Mouse (Mus musculus): Measurements from ENCODE around the gene Kbtbd3.

The Kbtbd3 gene

DNA sequence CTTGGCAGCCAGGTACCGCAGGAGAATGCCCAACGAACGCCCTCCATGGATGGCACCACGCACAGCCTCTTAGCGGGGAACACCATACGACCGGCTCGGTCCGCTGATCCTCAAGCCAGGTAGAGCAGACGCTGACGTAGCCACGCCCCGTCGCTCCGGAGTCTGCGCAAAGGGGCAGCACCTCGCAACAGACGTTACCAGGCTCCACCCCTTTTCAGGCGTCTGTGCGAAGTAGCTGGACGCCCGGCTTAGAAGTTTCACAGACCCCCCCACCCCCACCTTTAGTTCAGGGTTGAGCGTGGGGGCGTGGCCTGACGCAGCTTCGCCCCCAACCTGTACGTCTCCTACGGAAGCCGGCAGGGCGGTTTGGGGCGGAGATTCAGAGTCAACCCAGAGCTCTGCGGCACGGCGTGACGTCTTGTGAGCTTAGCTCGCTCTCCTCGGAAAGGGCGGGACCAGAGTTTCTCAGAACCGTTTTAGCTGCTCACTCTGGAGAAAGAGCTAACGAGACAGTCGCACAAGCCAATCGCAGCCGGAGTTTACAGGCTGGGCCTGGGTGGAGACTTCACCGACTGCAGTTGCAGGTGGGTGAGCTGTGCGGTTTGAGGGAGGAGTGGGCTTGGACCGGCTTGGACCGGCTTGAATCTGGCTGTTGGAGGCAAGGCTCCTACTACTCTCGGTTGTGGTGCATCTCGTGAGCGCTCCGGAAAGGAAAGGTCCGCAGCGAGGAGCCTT, at the start of gene Kbtbd3, which contains the start of gene Aasdhppt:
Kbtbd3 (plus strand) TSS at position 483 of the 735 bp plus-strand sequence.
Aasdhppt (minus strand) TSS at position 121 of the 735 bp plus-strand sequence.
- peak; percentile 98 for DNase-seq (ENCODE audit: low read depth, low spot score)

DNA sequence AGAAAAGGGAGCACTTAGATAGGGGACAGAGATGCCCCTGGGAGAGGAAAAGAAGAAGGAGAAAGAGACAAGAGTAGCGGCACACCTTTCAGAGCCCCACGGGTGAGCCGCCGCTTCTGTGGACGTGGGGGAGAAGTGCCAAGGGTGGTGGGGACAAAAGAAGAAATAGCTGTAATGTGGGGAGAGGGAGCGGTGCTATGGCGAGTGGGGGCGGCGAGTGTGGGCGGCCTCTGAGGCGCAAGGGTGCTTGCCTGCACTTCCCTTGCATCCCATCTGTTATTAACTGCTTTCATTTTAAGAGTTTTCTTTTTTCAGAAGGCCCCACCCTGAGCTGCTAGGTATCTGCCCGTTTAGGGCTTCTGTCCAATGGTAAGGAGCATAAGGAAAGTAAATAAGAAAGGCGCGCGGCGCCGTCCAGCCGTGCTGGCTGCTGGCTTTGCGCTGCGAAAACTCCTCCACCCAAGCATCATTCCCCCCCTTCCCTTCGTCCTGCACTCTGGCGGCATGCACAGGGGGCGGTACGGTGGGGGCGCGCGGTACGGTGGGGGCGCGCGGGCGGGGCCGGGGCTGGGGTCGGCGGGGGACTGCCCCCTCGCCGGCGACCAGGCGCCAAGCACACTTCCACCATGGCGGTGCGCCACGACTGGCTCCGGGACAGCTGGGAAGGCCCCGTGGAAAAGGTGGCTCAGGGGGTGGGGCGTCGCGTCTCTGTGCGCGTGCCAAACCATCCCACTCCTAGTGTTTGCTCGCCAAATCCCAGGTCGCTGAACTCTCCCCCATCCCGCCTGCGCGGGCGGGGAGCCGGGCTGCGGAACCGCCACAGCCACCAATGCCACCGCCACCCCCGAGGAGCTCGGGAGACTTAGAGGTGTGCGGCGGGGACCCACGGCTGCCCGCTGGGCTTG, 49.5 kb upstream of the Kbtbd3 start:
- DNase-seq (ENCODE audit: low read depth, low spot score): no peak

DNA sequence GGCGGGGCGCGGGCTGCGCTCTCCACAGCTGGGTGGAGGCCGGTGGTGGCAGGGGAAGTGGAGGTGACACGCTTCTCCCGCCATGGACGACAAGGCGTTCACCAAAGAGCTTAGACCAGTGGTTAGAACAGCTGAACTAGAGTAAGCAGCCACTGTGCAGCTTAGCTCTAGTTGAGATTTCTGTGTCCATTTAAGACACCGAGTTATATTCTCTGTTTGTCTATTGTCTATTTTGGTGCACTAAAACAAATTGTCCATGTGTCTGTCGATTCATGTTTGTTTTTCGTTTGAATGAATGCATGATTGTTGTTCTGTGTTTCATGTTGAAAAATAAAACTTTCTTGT, 48.9 kb upstream of the Kbtbd3 start:
- no peak for DNase-seq (ENCODE audit: low read depth, low spot score)

DNA sequence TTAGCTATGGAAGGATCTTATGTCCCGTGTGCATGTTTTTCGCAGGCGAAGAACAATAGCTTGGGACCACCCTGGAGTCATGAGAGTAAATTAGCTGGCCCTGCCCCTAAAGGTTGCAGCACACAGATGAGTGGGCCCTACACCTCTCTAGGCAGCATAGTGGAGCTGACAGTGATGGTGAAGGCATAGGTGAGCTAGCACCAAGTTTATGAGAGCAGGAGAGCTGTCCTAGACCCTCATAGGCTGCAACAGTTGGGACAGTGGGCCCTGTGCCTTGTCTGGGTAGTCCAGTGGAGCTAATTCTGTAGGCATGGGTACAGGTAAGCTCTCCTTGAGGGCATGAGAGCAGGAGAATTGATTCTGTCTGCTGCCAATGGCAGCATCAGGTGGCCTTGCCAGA, 42.8 kb upstream of the Kbtbd3 start:
- no peak for DNase-seq (ENCODE audit: low read depth, low spot score)

DNA sequence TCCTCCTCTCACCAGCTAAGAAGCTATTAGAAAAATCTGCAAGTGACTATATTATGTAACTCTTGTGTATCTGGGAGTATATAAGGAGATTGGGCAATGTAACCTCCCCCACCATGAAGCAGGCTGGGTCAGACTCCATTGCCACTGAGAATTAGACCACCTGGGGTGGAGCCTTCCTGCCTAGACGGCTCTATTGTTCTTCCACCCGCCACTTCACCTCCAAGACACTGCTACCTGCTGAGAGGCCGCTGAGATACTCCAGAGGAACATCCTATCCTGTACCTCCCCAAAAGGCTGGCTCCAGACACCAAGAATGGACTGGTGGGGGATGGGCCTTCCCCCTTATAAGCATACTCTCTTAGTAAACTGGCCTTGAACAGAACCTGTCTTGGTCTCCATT, 25.8 kb upstream of the Kbtbd3 start:
- peak; percentile 61 for DNase-seq (ENCODE audit: low read depth, low spot score)

DNA sequence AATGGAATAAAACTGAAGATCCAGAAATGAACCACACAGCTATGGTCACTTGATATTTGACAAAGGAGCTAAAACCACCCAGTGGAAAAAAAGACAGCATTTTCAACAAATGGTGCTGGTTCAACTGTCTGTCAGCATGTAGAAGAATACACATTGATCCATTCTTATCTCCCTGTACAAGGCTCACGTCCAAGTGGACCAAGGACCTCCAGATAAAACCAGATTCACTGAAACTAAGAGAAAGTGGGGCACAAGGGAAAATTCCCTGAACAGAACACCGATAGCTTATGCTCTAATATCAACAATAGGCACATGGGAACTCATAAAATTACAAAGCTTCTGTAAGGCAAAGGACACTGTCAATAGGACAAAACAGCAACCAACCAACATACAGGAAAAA, 9.2 kb upstream of the Kbtbd3 start:
- DNase-seq (ENCODE audit: low read depth, low spot score): no peak

GRCm38 (mm10) chr9:4304867-4305266, 4.8 kb upstream of the Kbtbd3 start:
- DNase-seq (ENCODE audit: low read depth, low spot score): no peak

DNA sequence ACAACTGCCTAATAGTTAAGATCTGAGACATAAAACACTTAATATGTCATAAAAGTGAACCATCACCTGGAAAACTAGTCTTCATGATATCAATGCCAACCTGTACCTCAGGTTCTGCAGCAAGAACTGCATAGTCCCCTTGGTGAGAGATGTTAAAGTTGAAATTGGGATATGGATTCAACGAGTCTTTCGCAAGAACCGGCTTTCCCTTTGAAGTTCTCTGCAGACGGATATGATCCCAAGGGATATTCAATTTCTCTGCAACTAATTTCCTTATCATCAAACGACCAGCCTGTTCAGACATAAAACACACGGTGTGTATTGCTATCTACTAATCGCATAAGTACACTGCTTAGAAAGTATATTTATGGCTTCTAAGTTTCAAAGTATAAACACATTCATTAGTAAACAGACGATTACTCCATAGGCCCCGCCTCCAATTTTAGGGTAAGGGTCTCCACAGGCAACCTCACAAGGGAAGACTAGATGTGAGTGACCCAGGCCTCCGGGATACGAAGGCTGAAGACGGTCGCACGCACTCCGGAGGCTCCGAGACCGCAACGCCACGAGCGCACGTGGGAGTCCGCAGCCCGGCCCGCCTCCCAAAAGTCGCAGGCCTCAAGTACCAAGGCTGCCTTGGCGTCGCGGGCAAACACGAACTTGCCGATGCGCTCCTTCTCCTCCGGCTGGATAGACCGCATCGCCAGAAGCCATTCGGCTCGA, 844 bp upstream of the Kbtbd3 start:
- DNase-seq (ENCODE audit: low read depth, low spot score): no peak

DNA sequence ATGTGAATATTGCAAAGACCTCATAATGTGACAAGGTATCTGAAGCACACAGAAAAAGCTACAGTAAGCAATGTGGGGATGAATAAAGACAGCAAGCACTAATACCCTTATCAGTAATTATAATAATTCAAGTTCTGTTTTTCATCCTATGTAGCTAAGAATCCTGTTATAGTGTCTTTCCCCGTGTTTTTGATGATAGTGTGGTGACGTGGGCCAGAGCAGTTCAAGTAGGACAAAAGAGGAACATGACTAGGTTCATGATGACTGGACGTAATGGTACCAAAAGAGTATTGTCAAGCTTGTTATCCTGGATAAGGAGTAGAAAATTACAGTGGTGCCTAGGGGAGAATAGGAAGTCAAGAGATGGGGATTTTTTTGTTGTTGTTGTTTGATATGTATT, 1.1 kb downstream of the Kbtbd3 start:
- DNase-seq (ENCODE audit: low read depth, low spot score): no peak

DNA sequence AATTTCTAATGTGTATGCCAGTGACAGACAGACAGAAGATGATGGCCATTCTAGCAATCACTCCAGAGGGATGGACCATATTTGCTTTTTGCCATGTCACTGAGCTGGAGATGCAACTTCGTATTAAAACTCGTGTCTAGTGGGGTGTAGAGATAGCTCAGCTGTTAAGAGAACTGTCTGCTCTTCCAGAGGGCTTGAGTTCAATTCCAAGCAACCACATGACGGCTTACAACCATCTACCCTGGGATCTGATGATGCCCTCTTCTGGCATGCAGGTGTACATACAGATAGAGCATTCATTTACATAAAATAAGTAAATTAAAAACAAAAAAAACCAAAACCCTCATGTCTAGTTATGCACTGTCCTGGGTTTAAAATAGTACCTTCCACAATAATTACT, 1.5 kb downstream of the Kbtbd3 start:
- DNase-seq (ENCODE audit: low read depth, low spot score): no peak

- no peak for DNase-seq (ENCODE audit: low read depth, low spot score)
Measured at GRCm38 (mm10) chr9:4313946-4314345, 4.3 kb downstream of the Kbtbd3 start.

- DNase-seq (ENCODE audit: low read depth, low spot score): no peak
Measured at GRCm38 (mm10) chr9:4315746-4316145, 6.1 kb downstream of the Kbtbd3 start.

GRCm38 (mm10) chr9:4318939-4319721, 9.5 kb downstream of the Kbtbd3 start:
- no peak for DNase-seq (ENCODE audit: low read depth, low spot score)

GRCm38 (mm10) chr9:4353163-4353562, 43.5 kb downstream of the Kbtbd3 start:
- DNase-seq (ENCODE audit: low read depth, low spot score): no peak

GRCm38 (mm10) chr9:4375828-4376639, 66.4 kb downstream of the Kbtbd3 start, which contains the start of gene Msantd4:
TSS of gene Msantd4 (plus strand) at chr9:4376562.
- DNase-seq (ENCODE audit: low read depth, low spot score): peak; percentile 93

DNA sequence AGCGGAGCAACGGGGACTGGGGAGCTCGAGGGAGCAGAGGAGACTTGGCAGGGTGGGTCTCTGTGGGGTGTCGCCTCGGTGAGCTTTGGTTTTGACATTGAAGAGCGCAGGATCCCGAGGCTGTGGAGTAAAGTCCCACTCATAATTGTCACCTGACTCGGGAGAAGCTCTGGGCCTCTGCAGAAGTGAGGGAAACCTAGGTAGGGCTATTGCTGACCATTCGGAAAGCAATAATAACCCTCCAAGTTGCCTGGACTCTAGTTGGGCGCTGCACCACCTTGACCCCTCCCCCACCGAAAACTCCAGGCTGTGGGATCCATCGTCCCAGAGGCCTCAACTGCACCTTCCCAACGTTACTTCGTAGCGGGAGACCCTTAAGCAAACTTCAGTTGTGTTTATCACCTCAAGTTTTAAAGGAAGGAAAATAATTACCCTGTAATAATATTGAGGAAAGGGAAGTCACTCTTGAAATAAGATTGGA, 67.0 kb downstream of the Kbtbd3 start:
- DNase-seq (ENCODE audit: low read depth, low spot score): no peak

Measured in WW6 (cell line).